Comparison of ENCODE assay signal across 8 mouse cellular contexts in genomic region chr4:116220071-116220650, GRCm38 (mm10). TPM values are rescaled to one million over a fixed set of nuclear protein-coding genes. Genes with fewer than 3 reads are reported as not detected.
DNase-seq lines count a peak whose midpoint lies in the region; ATAC-seq and TF ChIP-seq lines count a peak whose summit lies in the region.

No protein-coding gene starts in this region.

- no peaks in the 10 kb centered on the region for H3K27me3 ChIP-seq in C2C12 (ENCODE audit: control insufficient read depth, insufficient read depth, insufficient read length)
- no peaks in the 10 kb centered on the region for H3K27me3 ChIP-seq in heart, embryonic 12.5 days (replicated peaks)

- TF ChIP-seq POLR2A in brain, embryonic 14.5 days (IDR thresholded peaks at IDR 0.05; ENCODE audit: borderline replicate concordance, extremely low read depth, insufficient read depth, insufficient read length, poor library complexity, severe bottlenecking), result no peak

- no peaks in the 10 kb centered on the region for H3K36me3 ChIP-seq in C2C12 (ENCODE audit: control insufficient read depth, insufficient read depth)
- no peaks in the 10 kb centered on the region for H3K36me3 ChIP-seq in heart, embryonic 12.5 days

- H3K9ac ChIP-seq in heart, embryonic 12.5 days, result peak overlapping the region; percentile 92

- peak overlapping the region; percentile 76 for H3K4me2 ChIP-seq in heart, embryonic 12.5 days

- H3K4me1 ChIP-seq in heart, embryonic 12.5 days (replicated peaks), result peaks cover 16% of the 10 kb centered on the region

- intact Hi-C loops in gastrocnemius, postnatal 14 days (cut with DNase I; ENCODE audit: low total_unique reads), result no loop called here

- TF ChIP-seq CTCF in C2C12 (IDR thresholded peaks at IDR 0.05; ENCODE audit: control insufficient read depth, insufficient read depth, insufficient read length), result no peak
- no peak for TF ChIP-seq CTCF in brain, embryonic 14.5 days (IDR thresholded peaks at IDR 0.05; ENCODE audit: borderline replicate concordance, extremely low read depth, insufficient read depth, insufficient read length)

- peak overlapping the region; percentile 66 for H3K4me3 ChIP-seq in C2C12 (ENCODE audit: insufficient read depth, poor library complexity, severe bottlenecking)
- H3K4me3 ChIP-seq in heart, embryonic 12.5 days, result peak overlapping the region; percentile 71

- peak; percentile 62 for DNase-seq in brain, embryonic 14.5 days (ENCODE audit: low read depth)
- peak; percentile 13 to 16 for DNase-seq in kidney, postnatal 36 days
- peak; percentile 40 for DNase-seq in naive thymus-derived CD4-positive, alpha-beta T cell, adult 2 months (ENCODE audit: low read depth)
- no peak for DNase-seq in gastrocnemius, adult 8-10 months (ENCODE audit: low spot score in 2 of 2)
- DNase-seq in gastrocnemius, postnatal 14 days, result no peak
- no peak for DNase-seq in right cerebral cortex, postnatal 10 days (ENCODE audit: low spot score in 2 of 2)

- H3K9me3 ChIP-seq in heart, embryonic 12.5 days (replicated peaks), result 0 out of 2 replicates have a peak, but pooled peaks cover 4% of the 10 kb centered on the region

- WGBS in heart, embryonic 12.5 days, result 12% methylated on average over 6 of the region's 6 CpGs

- peaks cover 4% of the 10 kb centered on the region for H3K79me3 ChIP-seq in C2C12 (ENCODE audit: low read depth)

- H3K79me2 ChIP-seq in C2C12 (ENCODE audit: control insufficient read depth, insufficient read depth), result peaks cover 34% of the 10 kb centered on the region

- peak overlapping the region; percentile 99 for H3K27ac ChIP-seq in heart, embryonic 12.5 days (ENCODE audit: poor library complexity, severe bottlenecking)

- ATAC-seq in heart, embryonic 12.5 days (ENCODE audit: insufficient number of reproducible peaks, low FRiP score), result no peak

- peak overlapping the region; percentile 85 for H3ac ChIP-seq in C2C12 (ENCODE audit: control insufficient read depth, insufficient read length, low read depth)

TF ChIP-seq in C2C12, 6 proteins besides CTCF, POLR2A, EP300 and RAD21:
- no peak for TF ChIP-seq MAX (IDR thresholded peaks at IDR 0.05)

RNA-seq across cellular contexts. Expression of gene Pik3r3, which starts 1.3 kb away (rescaled TPM):
- polyA plus RNA-seq in C2C12 (2012; fragmentation: generic; extraction: Trizol), result 6.0 TPM
- polyA plus RNA-seq in brain, embryonic 14.5 days (2012; rRNA removed), result 117 and 122 TPM in 2 replicates
- polyA plus RNA-seq in heart, embryonic 12.5 days (2016; fragmentation: Nextera tagmentation; extraction: Ambion mirVana), result 25.6 and 25.8 TPM in 2 replicates
- total RNA-seq in gastrocnemius, adult 8-10 months (2022), result 1 to 10 TPM; 3.7 to 8.2 (median 5.5) TPM
- total RNA-seq in gastrocnemius, postnatal 14 days (2021), result 10 to 100 TPM in 1 of 2 experiments, 1 to 10 TPM in 1; 7.7 to 11.3 TPM

RNA-seq across cellular contexts. Expression of gene Gm49337, which starts 47.0 kb away (rescaled TPM):
- polyA plus RNA-seq in C2C12 (2012; fragmentation: generic; extraction: Trizol), result not detected
- not detected in 2 replicates for polyA plus RNA-seq in brain, embryonic 14.5 days (2012; rRNA removed)
- polyA plus RNA-seq in heart, embryonic 12.5 days (2016; fragmentation: Nextera tagmentation; extraction: Ambion mirVana), result not detected in 2 replicates
- 1 to 10 TPM in 1 of 4 experiments, under 1 TPM in 1, not detected in 2; 0.32 to 1.4 TPM for total RNA-seq in gastrocnemius, adult 8-10 months (2022)
- total RNA-seq in gastrocnemius, postnatal 14 days (2021), result under 1 TPM in 1 of 2 experiments, not detected in 1; 0.47 TPM

RNA-seq across cellular contexts. Expression of gene 1700042G07Rik, which starts 47.0 kb away (rescaled TPM):
- not detected for polyA plus RNA-seq in C2C12 (2012; fragmentation: generic; extraction: Trizol)
- not detected in 2 replicates for polyA plus RNA-seq in brain, embryonic 14.5 days (2012; rRNA removed)
- not detected in 2 replicates for polyA plus RNA-seq in heart, embryonic 12.5 days (2016; fragmentation: Nextera tagmentation; extraction: Ambion mirVana)
- not detected for total RNA-seq in gastrocnemius, adult 8-10 months (2022)
- total RNA-seq in gastrocnemius, postnatal 14 days (2021), result not detected

RNA-seq across cellular contexts. Expression of gene Tspan1, which starts 52.8 kb away (rescaled TPM):
- 0.02 TPM for polyA plus RNA-seq in C2C12 (2012; fragmentation: generic; extraction: Trizol)
- 0.07 TPM in 1 of 2 replicates, not detected in the other for polyA plus RNA-seq in brain, embryonic 14.5 days (2012; rRNA removed)
- polyA plus RNA-seq in heart, embryonic 12.5 days (2016; fragmentation: Nextera tagmentation; extraction: Ambion mirVana), result not detected in 2 replicates
- not detected for total RNA-seq in gastrocnemius, adult 8-10 months (2022)
- not detected for total RNA-seq in gastrocnemius, postnatal 14 days (2021)

Comparison
In these comparisons a context has a peak if more than half of its experiments do, and no peak if none do; other contexts are left out.
1. DNase-seq: peak in brain, embryonic 14.5 days (single experiment), kidney, postnatal 36 days (2 of 2) and naive thymus-derived CD4-positive, alpha-beta T cell, adult 2 months (single experiment); none in gastrocnemius, adult 8-10 months (0 of 2), gastrocnemius, postnatal 14 days (single experiment) and right cerebral cortex, postnatal 10 days (0 of 2).